Mouse (Mus musculus) left cerebral cortex, adult 18-20 months (tissue): ENCODE data around the gene Ubash3b. TPM values are rescaled to one million over a fixed set of nuclear protein-coding genes. Genes with fewer than 3 reads are reported as not detected.

Experiments
- DNase-seq, 2 experiments: peaks; one replicate each; pipeline ENCODE4 v3.0.0; 2021 to 2022; ENCODE audit warnings: low spot score in 2 of 2, mixed read lengths in 1 of 2
- total RNA-seq, 2 experiments: library from RNA; stranded (reverse); gene quantifications; 2 replicates each; pipeline ENCODE4 v1.2.3; 2021

Ubash3b gene
- total RNA-seq, 2 experiments from 2014 or later, result 24.7 to 26.0 TPM

DNA sequence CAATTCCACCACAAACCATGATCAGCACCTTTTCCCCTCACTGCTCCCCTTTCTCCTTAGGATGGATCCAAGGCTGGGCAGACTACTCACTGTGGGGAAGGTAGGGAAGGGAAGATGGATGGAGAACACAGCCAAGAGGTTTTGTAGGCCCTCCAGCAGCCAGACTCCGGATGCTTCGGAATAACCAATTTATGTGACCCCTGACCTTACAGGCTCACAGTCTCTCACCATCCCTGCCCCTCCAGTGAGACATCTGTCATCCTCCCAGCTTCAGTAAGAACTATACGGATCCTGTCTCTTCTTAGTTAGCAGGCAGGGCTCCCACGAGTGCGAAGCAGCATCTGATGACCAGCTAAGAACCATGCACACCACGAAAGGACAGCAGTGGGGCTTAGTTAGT is 100.9 kb downstream of the Ubash3b start:
- DNase-seq, result no peak

GRCm38 (mm10) chr9:41058765-41059535 is 102.5 kb downstream of the Ubash3b start:
- DNase-seq, result no peak

- DNase-seq, result peak; percentile 90 to 94
These were observed 107.3 kb downstream of the Ubash3b start for GRCm38 (mm10) chr9:41054166-41054565.

DNA sequence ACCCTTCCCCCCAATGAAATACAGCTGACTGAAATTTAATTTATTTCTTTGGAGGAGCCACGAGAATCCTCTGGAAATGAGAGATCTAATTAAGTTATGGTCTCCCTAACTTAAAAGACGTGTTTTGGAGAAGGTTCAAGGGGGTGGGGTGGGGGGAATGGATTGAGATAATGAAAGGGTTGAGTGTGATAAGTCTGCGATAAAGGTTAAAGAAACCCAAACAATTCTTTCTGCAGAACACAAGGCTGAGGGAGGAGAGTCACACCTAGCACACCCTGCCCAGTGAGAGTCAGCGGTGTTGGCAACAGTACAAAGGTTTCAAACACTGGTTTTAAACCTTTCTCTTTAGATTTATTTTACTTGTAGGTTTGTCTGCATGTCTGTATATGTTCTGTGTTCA is 108.0 kb downstream of the Ubash3b start:
- no peak for DNase-seq

DNA sequence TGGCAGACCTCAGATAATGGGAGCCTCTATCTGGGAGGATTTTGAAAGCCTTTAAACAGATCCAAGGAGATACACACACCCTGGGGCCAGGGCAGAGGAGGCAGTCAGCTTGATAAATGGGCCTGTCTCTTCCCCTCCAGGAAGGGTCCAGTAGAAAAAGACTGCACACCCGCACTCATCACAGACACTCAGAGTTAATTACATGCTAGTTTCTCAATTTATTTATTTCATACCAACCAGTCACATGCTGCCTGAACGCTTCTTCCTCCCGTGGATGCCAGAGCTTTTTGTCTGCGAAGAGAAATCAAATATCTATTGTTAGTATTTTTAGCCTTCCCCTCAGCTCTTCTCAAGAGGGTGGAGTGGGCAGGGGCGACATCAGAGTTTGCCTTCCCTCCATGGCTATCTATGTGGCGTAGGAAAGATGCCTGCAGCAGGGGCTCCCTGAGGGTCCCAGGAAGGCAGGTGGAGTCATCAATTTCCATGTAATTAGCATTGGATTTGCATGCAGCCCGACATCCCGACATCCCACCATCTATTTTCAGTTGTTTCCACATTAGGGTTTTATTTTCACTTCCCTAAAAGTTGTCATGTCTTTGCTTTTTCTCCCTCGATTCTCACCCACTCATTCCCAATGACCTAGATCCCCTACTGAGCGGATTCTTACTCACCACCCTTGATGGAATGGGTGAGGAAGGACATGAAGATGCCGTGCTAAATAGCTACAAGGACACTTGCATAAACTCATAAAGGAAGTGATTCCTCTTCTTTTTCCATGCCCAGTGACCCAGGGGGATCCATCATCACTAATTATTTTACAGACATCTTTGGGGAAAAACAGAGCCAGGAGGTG is 110.2 kb downstream of the Ubash3b start:
- DNase-seq, result no peak

- DNase-seq, result peak; percentile 44 to 59
These were observed 111.0 kb downstream of the Ubash3b start for GRCm38 (mm10) chr9:41050331-41051079.

GRCm38 (mm10) chr9:41049282-41049681 is 112.2 kb downstream of the Ubash3b start:
- no peak for DNase-seq

DNA sequence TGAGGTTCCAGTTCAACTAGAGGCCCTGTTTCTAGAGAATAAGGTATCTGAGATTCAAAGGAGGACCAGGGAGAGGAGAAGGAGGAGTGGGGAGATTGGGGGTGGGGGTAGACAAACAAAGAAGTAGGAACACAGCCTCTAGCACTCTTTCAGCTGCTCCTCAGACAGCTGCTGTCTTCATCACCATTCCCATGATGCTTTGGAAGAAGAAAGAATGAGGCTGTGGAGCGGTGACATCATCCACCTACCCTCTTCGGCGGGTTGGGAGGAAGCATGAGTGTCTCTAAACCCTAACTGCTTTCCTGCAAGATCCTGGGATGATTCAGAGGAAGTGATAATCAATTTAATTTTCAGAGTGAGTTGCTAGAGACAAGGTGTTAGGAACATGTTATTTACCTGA is 112.7 kb downstream of the Ubash3b start:
- DNase-seq, result peak in 1 of 2 experiments; percentile 26

DNA sequence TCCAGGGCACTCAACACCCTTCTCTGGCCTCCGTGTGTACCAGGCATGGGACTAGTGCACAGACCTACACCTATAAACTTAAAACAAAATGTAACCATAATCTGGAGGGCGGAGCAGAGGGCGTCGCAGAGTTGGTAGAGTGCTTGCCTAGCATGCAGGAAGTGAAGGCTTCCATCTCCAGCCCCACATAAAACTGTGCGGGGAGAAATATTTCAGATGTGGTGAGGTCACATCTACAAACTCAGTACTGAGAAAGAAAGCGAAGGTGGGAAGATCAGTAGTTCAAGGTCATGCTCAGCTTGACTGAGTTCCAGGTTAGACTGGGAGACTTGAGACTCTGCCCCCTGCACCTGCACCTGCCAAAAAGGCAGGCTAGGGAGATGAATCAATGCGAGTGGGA is 113.3 kb downstream of the Ubash3b start:
- no peak for DNase-seq

DNA sequence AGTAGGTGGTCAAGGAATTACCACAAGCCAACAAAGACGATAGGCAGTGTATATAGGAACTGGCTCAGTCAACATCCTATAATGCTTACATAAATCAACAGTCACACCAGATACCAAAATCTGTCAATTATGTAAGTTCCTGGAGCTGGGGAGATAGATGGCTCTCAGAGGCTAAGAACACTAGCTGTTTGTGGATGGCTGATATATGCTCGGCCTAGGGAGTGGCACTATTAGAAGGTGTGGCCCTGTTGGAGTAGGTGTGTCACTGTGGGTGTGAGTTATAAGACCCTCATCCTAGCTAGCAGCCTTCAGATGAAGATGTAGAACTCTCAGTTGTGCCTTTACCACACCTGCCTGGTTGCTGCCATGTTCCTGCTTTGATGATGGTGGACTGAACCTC is 113.8 kb downstream of the Ubash3b start:
- no peak for DNase-seq

DNA sequence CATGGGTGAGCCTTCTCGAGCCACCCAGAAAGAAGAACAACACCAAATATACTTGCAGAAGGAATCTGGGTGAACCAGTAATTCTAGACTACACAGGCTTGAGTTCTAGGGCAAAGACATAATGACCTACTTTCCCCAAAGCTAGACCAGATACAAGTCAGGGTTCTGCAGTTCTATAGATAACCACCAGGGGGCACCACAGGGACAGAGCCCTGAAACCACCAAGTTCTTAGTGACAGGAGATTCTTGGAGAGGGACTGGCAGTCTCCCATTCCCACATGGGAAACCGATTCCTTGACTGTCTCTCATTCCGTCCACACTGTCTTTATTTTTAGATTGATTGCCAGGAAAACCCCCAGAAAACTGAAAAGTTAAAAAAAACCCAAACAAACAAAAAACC is 116.9 kb downstream of the Ubash3b start:
- peak; percentile 89 to 91 for DNase-seq

DNA sequence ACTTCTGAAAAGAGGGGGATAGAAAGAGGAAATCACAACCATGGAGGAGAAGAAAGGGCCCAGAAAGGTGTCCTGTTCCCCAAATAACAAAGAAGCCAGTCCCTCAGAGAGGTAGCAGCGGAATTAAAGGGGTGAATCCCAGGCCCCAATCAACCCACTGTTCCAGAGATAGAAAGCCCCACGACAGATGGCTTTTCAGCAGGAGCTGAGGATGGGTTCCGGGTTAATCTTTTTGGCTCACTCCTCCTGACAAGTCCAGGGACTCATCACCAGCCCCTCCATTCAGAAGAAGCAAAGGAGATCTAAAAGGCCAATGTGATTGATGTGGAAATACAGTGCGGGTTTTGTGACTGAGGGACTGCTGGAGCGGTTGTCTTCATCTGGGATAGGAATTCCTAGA is 117.9 kb downstream of the Ubash3b start:
- no peak for DNase-seq

DNA sequence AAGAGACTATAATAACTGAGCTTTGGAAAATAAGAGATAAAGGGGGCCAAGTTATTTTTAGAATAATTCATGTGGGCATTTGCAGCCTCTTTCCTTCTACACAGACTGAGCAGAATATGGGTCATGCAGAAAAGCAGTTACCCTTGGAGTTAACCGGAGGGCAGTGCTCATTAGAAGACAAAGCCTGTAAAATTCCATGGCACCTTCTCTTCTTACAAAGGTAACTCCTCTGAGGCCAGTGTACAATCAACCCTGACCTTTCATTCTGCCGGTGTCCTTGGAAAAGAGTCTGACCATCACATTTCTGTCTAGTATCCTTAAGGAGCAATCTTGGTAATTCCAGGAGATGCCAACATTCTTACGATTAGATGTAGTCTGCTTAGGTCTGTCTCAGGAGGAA is 120.1 kb downstream of the Ubash3b start:
- no peak for DNase-seq

DNA sequence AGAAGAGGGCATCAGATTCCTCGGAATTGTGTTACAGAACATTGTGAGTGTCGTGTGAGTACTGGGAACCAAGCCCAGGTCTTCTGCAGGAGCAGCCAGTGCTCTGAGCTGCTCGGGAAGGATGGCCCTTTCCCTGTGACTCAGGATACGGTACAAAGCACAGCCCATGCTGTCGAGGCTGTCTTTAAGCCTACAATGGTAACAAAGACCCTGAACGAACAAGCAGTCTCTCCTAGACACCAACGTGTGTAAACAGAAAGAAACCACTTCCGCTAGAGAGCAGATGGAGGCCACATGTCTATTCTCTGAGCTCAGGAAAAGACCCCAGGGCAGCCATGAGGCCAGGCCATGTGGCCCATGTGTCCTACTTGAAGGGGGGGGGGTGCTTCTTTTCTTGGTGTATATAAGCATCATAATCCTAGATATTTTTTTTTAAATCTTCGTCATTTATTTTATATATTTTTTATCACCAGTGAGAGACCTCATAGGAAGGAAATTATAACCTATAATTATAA is 123.3 kb downstream of the Ubash3b start:
- DNase-seq, result no peak

DNA sequence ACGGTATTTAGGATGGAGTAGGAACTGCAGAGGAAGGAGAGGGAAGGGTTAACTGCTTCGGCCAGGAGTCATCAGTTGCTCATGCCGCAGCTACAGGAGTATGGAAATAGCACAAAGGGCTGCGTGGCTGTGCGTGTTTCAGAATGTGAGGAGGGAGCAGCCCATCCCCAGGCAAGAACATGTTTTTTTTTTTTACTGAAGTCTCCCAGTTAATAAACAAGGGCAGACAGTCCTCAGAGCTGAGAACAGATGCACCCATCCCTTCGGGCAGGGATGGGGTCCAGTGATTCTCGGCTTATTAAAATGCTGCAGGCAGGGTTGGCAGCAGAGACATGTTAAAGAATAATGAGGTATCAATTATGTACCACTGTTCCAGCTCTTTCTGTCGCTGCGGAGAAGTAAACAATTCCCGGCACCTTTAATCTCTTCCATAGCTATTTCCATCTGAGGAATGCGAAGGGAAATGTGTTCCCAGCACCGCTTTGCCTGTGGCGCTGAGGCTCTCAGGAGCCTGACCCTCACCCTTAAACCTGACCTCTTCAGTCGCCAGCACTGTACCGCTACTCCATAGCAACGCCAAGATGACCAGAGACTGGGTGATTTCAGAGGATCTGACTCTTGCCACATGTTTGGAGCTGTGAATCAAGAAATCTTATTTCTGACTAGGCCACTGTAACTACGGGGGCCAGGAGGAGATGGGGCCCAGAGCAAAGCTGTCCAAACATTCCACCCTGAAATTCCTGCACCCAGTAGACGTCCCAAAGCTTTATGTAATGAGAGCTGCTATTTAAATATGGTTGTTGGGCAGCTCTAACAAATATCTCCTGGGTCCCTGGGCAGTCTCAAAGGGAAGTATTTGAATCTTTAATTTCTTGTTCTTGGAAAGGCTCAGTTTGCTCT is 129.7 kb downstream of the Ubash3b start:
- DNase-seq, result no peak

DNA sequence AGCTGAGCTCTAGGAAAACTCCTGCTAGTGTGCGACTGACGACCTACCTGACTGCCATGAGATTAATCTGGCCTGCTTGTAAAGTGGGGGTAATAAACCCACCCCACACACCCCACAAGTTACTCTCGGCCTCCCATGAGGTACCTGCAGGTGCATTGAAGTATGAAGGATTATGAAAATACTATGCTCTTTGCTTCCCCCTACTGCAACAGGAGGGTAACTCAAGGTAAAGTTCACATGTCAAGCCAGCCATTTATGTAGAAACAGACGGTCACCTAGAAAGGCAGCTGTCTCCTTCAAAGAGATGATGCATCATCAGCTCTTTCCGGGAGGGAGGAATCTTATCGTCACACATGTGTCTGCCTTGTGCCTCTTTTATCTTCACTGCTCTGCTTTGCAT is 131.7 kb downstream of the Ubash3b start:
- DNase-seq, result no peak

DNA sequence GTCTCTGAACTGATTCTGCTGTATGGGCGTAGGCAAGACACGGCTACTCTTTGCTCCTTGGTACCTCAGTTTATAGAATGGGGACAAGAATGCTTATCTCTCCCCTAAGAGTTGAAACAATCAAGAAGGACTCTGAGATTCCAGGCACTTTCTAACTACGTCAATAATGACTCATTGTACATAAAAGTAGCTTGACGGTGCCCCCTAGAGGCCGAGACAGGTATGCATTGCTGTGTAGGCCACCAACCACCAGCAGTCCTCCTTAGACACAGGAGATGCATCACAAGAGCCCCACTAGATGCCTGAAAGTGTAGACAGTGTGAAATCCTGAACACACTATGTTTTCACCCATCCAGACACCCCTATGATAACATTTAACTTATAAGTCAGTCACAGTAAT is 133.0 kb downstream of the Ubash3b start:
- DNase-seq, result peak; percentile 52 to 66

DNA sequence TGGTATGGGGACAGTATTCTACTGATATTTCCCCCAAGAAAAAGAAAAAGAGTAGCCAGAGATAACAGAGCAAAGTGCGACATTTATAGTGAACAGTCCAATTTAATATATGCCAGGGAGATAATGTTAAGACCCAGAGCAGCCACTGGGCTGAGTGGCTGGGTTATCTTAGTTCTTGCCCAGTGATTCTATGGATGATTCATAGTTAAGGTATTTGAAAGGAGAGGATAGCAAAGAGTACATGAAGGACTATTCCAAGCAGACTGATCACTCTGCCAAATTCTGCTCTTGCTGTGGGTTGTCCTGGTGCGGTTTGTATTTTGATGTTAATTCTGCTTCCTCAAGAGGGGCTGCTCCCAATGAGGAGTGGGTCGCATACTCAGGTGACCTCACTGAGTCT is 139.8 kb downstream of the Ubash3b start:
- DNase-seq, result no peak

DNA sequence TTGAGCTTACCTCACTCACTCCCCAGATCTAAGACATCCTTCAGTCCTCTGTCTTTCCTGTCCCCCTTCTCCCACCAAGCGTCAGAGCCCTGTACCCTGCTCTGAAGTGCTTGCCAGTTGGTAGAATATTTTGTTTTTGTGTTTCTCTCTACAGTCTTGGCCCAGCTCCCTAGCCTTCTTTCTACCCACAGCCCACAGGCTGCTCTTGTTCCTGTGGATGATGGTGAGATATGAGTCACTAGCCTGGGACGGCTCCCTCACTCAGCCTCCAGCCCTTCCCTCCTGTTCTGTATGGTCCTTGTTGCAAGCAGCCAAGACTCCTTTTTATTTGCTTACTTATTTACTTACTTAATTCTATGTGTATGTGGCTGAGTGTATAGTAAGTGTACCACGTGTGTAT is 141.0 kb downstream of the Ubash3b start:
- DNase-seq, result peak; percentile 45 to 52

GRCm38 (mm10) chr9:41014512-41014911 is 147.0 kb downstream of the Ubash3b start:
- DNase-seq, result peak in 1 of 2 experiments; percentile 16
